Mouse (Mus musculus) limb, embryonic 11.5 days (tissue): ENCODE measurements around the gene Stat4. TPM values are rescaled to one million over a fixed set of nuclear protein-coding genes. Genes with fewer than 3 reads are reported as not detected.

Experiments used
- ATAC-seq: fragments of 200-750 bp; cut with Nextera tagmentation; 2 replicates; pipeline ENCODE4 v1.8.0; 2017; ENCODE audit warnings: low read depth; ENCODE audit not compliant: insufficient number of reproducible peaks, low FRiP score, low TSS enrichment
- DNase-seq: peaks from one replicate; pipeline ENCODE4 v3.0.0-alpha.2; 2015; ENCODE audit warnings: low spot score
- H3K27ac ChIP-seq: fragments of 300-500 bp; sonication (generic); replicated peaks from 2 replicates; pipeline ENCODE4 v1.5.1; 2014; ENCODE audit warnings: low read depth, mild to moderate bottlenecking, low read length
- H3K27me3 ChIP-seq: fragments of 300-500 bp; sonication (generic); 2 replicates; pipeline ENCODE4 v1.6.1; 2014; ENCODE audit warnings: mild to moderate bottlenecking, low read length, mixed read lengths; ENCODE audit not compliant: control insufficient read depth, insufficient read depth
- H3K36me3 ChIP-seq: fragments of 300-500 bp; sonication (generic); 2 replicates; pipeline ENCODE4 v1.6.1; 2014; ENCODE audit warnings: mild to moderate bottlenecking, low read length, moderate library complexity, mixed read lengths; ENCODE audit not compliant: control insufficient read depth, insufficient read depth
- H3K4me1 ChIP-seq: fragments of 300-500 bp; sonication (generic); 2 replicates; pipeline ENCODE4 v1.6.1; 2014; ENCODE audit warnings: low read length, mixed read lengths; ENCODE audit not compliant: control insufficient read depth, insufficient read depth
- H3K4me2 ChIP-seq: fragments of 300-500 bp; sonication (generic); 2 replicates; pipeline ENCODE4 v1.6.1; 2014; ENCODE audit warnings: low read depth, mild to moderate bottlenecking, moderate library complexity; ENCODE audit not compliant: severe bottlenecking
- H3K4me3 ChIP-seq: fragments of 300-500 bp; sonication (generic); 2 replicates; pipeline ENCODE4 v1.5.1; 2014; ENCODE audit warnings: low read depth, low read length
- H3K9ac ChIP-seq: fragments of 300-500 bp; sonication (generic); 2 replicates; pipeline ENCODE4 v1.6.1; 2014; ENCODE audit warnings: mild to moderate bottlenecking, low read length
- H3K9me3 ChIP-seq: fragments of 300-500 bp; sonication (generic); 2 replicates; pipeline ENCODE4 v1.6.1; 2016; ENCODE audit warnings: low read length; ENCODE audit not compliant: control insufficient read depth
- WGBS: fragments of 180-500 bp; shearing (Covaris S2); extraction: QIAGEN DNeasy Blood & Tissue Kit; methylation state at CpG from one replicate; pipeline ENCODE4 v1.1.7; 2014; 5-methylcytosine and 5-hydroxymethylcytosine counted together
- polyA plus RNA-seq: library from polyadenylated mRNA; unstranded; fragments of >200 nt; fragmentation: Nextera tagmentation; extraction: Ambion mirVana; gene quantifications from 2 replicates; pipeline ENCODE4 v1.2.1, GENCODE M21; 2014

Gene Stat4
- polyA plus RNA-seq, 1 experiment from 2014 or later, result 2.7 TPM

DNA sequence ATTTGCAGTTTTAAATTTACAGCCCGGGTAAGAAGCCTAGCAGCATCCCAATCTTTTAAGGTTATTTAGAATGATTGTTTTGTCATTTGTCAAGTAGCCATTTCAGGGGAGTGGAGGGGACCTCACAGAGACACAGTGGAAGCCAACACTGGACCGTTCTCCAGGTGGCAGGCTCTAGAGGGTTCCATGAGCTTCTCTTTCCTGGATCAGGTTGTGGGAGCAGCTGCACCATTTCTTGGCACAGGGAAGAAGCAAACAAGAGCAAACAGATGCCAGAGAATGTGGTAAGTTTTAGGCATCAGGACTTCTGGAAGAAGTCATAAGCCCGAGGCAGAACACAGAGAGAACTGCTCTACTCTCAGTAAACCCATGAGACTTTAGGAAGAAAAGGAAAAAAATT lies 129.5 kb downstream of the Stat4 start:
- WGBS, result 79% methylated on average over 3 of the region's 3 CpGs
- Histone ChIP-seq H3K4me1 (no peaks in the 10 kb centered on the region; the same call in 1 of the 2 replicates), H3K36me3 (no peaks in the 10 kb centered on the region), H3K27ac (no peak overlapping the region), H3K9ac (no peak overlapping the region), H3K4me2 (no peak overlapping the region), H3K4me3 (no peak overlapping the region), H3K27me3 (no peaks in the 10 kb centered on the region), H3K9me3 (no peaks in the 10 kb centered on the region)
- ATAC-seq (no peak), DNase-seq (no peak)

DNA sequence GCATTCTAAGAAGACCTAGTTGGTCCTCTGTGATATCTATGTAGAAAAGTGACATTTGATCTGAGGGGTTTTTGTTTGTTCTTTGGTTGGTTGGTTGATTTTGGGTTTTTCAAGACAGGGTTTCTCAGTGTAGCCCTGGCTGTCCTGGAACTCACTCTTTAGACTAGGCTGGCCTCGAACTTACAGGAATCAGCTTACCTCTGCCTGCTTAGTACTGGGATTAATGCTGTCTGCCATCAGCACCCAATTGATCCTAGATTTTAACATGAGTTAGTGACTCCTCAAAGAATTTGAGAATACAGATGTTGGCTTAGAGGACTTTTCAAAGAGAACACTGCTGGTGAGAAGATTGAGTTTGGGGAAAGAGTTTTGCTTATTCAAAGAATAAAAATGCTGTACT lies 130.8 kb downstream of the Stat4 start:
- Histone ChIP-seq H3K4me3 (no peak overlapping the region), H3K9me3 (no peaks in the 10 kb centered on the region), H3K9ac (no peak overlapping the region), H3K4me1 (no peaks in the 10 kb centered on the region; the same call in 1 of the 2 replicates), H3K27me3 (no peaks in the 10 kb centered on the region), H3K36me3 (no peaks in the 10 kb centered on the region), H3K4me2 (no peak overlapping the region), H3K27ac (no peak overlapping the region)
- ATAC-seq (no peak), DNase-seq (no peak)
- 86% methylated on average over 1 of the region's 1 CpGs for WGBS

DNA sequence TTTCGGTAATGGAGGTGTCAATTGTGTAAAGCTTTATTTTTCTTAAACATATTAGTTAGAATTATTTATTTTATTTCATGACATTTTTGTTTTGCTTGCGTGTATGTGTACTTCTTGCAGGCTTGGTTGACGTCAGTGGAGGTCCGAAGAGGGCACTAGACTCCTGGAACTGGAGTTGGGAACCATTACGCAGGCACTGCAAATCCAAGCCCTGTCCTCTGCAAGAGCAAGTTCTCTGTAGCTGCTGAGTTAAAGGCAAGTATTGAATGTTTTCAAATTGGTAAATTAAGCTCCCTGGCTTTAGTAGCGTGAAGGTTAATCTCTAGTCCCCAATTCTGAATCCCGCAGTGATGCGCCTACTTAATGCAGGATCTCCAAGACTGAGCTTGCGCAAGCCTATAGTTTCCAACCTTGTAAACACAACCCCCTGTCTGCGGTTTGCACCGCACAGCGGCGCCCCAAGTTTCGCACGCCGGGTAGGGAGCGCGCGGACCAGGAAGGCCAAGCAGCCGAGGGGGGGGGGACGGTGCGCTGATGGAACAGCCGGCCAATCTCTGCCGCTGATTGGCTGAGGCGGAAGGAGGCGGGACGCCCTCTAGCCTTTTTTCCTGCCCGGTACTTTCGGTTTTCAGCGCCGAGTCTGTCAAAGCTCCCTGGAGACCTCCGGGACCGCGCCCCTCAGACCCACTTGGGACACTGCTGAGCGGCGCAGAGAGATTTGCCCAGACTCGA lies 132.1 kb downstream of the Stat4 start, which contains the start of gene Stat1:
TSS of gene Stat1 (plus strand) at position 581 of the 732 bp plus-strand sequence.
- ATAC-seq (peak; percentile 91), DNase-seq (peak; percentile 97)
- peak within 1 kb of the TSS; percentile 79 for H3K4me3 ChIP-seq
- peak within 1 kb of the TSS; percentile 58 for H3K9ac ChIP-seq
- H3K4me1 ChIP-seq, result no peaks in the 10 kb centered on the region
- no peaks in the 10 kb centered on the region for H3K36me3 ChIP-seq
- H3K4me2 ChIP-seq, result peak within 1 kb of the TSS; percentile 86
- H3K9me3 ChIP-seq, result no peaks in the 10 kb centered on the region
- 4% methylated on average over 37 of the region's 37 CpGs for WGBS
- no peaks in the 10 kb centered on the region for H3K27me3 ChIP-seq
- H3K27ac ChIP-seq, result no peak within 1 kb of the TSS

GRCm38 (mm10) chr1:52119691-52120090 lies 132.7 kb downstream of the Stat4 start:
- DNase-seq, result no peak
- peak overlapping the region; percentile 86 for H3K4me2 ChIP-seq
- peak; percentile 57; the same call in 1 of the 2 replicates for ATAC-seq
- peak overlapping the region; percentile 58 for H3K9ac ChIP-seq
- WGBS, result 2% methylated on average over 20 of the region's 20 CpGs
- no peaks in the 10 kb centered on the region for H3K9me3 ChIP-seq
- no peaks in the 10 kb centered on the region for H3K27me3 ChIP-seq
- peak overlapping the region; percentile 79 for H3K4me3 ChIP-seq
- no peaks in the 10 kb centered on the region for H3K36me3 ChIP-seq
- H3K27ac ChIP-seq, result no peak overlapping the region
- H3K4me1 ChIP-seq, result no peaks in the 10 kb centered on the region

DNA sequence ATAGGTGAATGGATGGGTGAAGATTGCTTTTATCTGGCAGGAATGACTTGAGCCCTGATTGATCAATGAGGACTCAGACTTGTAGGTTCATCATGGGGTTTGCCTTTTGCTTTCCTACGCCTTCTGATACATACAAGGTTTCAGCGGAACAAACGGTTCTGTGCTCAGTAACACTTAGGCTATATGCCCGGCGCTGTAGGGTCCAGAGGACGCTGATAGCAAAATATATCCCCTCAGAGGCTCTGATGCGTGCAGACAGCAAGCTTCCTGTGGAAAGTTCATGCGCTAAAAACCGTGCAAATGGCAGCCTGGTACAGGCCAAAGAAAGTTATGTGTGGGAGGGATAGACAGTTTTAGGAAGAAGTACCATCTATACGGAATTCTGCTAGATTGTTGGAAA lies 133.2 kb downstream of the Stat4 start:
- 39% methylated on average over 10 of the region's 10 CpGs for WGBS
- Histone ChIP-seq H3K4me1 (no peaks in the 10 kb centered on the region), H3K36me3 (no peaks in the 10 kb centered on the region), H3K9me3 (no peaks in the 10 kb centered on the region), H3K27me3 (no peaks in the 10 kb centered on the region), H3K27ac (no peak overlapping the region), H3K4me2 (peak overlapping the region; percentile 86), H3K9ac (no peak overlapping the region), H3K4me3 (peak overlapping the region; percentile 79)
- no peak for ATAC-seq
- DNase-seq, result no peak

DNA sequence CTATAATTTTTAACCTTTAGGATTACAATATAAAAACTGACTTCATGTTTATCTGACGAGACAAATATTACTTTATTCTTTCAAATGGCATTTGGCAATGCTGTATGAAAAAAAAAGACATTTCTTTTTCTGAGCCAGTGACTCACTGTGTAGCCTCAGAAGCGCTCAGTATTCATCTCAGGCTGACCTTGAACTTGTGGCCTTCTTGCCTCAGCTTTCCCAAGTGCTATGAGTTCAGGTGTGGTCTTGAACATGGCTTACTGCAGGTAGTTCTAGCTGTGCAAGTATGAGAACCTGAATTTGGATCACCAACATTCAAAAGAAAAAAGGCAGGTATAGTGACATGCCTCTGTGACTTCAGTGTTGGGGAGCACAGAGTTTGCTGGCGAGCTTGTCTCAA lies 134.1 kb downstream of the Stat4 start:
- ATAC-seq, result no peak
- H3K9ac ChIP-seq, result no peak overlapping the region
- H3K9me3 ChIP-seq, result no peaks in the 10 kb centered on the region

DNA sequence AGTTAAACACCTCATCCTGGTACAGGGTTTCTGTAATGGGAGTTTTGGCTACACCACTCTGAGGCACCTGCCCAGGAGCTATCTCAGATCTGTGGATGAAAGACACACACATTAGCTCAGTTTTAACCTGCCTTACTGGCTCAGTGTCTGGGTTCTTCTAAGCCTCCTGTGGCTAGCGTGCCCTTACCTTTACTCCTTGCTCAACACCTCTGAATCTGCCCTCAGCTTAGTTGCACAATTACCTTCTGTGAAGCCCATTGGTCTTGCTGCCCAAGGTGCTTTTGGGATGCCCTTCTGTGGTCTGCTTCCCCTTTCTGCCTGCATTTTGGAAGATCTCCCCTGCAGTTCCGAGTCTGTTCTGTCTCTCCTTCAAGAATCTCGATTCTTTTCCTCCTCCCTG lies 137.9 kb downstream of the Stat4 start:
- Histone ChIP-seq H3K4me1 (no peaks in the 10 kb centered on the region), H3K27me3 (no peaks in the 10 kb centered on the region), H3K9ac (no peak overlapping the region), H3K4me3 (no peak overlapping the region), H3K9me3 (no peaks in the 10 kb centered on the region), H3K27ac (no peak overlapping the region), H3K4me2 (no peak overlapping the region), H3K36me3 (no peaks in the 10 kb centered on the region)
- DNase-seq (no peak), ATAC-seq (no peak)
- 73% methylated on average over 3 of the region's 3 CpGs for WGBS

More for the DNA sequence above, 134.1 kb downstream of the Stat4 start:
- Histone ChIP-seq H3K4me3 (no peak overlapping the region), H3K27me3 (no peaks in the 10 kb centered on the region), H3K4me2 (no peak overlapping the region), H3K4me1 (no peaks in the 10 kb centered on the region), H3K36me3 (no peaks in the 10 kb centered on the region), H3K27ac (no peak overlapping the region)
- 80% methylated on average over 3 of the region's 3 CpGs for WGBS
- DNase-seq, result no peak

DNA sequence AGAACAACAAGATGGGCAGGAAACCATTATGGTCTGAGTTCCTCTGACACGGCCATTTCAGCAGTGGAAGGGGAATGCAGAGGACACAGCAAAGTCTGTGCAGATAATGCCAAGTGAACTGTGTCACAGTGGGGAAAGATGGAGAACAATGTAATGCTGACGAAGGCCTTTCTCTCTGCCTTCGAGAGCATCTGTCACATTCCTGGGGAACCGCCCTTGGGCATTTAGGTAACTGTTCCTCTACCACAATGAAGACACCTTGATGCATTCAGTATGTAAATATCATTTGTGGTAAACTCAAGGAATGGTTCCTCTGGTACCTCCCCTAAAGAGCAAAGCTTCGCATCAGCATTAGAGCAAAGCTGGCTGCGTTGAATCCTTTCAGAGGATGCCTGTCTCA lies 140.4 kb downstream of the Stat4 start:
- Histone ChIP-seq H3K4me3 (no peak overlapping the region), H3K27me3 (no peaks in the 10 kb centered on the region), H3K36me3 (no peaks in the 10 kb centered on the region), H3K4me1 (no peaks in the 10 kb centered on the region), H3K4me2 (no peak overlapping the region), H3K27ac (no peak overlapping the region), H3K9ac (no peak overlapping the region), H3K9me3 (no peaks in the 10 kb centered on the region)
- 96% methylated on average over 6 of the region's 6 CpGs for WGBS
- no peak for DNase-seq
- ATAC-seq, result no peak

- H3K9me3 ChIP-seq, result no peaks in the 10 kb centered on the region
- H3K36me3 ChIP-seq, result no peaks in the 10 kb centered on the region
These were observed 142.8 kb downstream of the Stat4 start for GRCm38 (mm10) chr1:52129794-52130193.

More at GRCm38 (mm10) chr1:52129794-52130193, 142.8 kb downstream of the Stat4 start:
- Histone ChIP-seq H3K27ac (no peak overlapping the region), H3K4me2 (no peak overlapping the region), H3K4me1 (no peaks in the 10 kb centered on the region), H3K27me3 (no peaks in the 10 kb centered on the region), H3K9ac (no peak overlapping the region), H3K4me3 (no peak overlapping the region)
- no peak for ATAC-seq
- no peak for DNase-seq
- WGBS, result 51% methylated on average over 6 of the region's 6 CpGs
